Mouse (Mus musculus) kidney, postnatal 36 days (tissue): ENCODE measurements around the gene U2surp.

Experiments
- DNase-seq, 2 experiments: peaks; one replicate each; pipeline ENCODE4 v3.0.0; 2021 to 2022; ENCODE audit warnings: mixed read lengths in 2 of 2

Gene U2surp

DNA sequence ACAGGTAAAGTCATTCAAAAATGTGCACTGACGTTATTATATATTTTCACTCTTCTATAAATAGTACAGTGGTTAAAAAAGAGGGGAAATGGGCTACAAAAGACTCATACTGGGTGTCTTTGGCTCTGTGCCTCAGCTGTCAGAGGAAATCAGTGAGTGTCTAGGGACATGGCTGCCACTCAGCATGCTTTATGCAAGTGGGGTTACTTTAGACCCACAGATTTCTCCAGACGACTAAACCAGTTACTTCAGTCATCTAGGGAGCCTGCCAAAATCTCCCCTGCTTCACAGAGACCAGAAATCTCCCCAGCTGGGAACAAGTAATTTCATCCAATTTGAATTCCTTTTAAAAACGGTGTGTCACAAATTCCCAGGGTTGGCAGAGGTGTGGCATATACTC, 59.9 kb downstream of the U2surp start:
- DNase-seq: no peak

DNA sequence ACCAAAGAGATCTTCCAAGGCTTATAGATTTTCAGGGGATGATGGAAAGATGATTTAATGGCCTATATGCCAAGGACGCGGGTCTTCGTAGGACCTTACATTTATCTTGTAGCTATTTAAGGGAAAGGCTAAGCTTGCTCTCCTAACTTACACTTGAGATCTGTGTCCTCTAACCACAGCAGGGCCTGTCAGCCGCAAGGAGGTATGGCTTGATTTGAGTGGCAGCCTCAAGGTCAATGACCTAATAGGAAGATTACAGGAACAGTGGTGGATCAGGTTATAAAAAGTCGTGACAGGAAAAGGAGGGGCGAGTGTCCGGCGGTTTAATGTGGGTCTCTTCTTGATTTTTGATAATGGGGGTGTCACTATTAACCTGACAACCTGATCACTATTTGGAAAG, 61.2 kb downstream of the U2surp start:
- no peak for DNase-seq

DNA sequence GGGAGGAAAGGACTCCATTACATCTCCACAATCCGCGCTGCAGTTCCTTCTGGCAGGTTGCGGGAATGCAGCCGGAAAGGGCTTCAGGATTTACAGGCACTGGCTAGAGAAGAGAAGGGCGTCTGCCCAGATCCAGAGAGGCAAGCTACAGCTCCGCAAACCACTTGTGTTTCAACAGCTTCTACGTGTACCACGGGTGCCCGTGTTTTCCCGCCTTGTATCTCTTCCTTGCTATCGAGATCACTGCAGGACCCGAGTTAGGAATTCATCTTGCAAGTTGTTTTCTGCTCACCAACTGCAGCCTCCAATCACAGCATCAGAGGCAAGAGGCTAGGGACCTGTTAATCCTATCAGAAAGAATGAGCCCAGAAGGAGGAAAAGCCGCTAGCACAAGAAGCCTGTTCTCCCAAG, 69.5 kb downstream of the U2surp start:
- DNase-seq: peak in 1 of 2 experiments; percentile 14

DNA sequence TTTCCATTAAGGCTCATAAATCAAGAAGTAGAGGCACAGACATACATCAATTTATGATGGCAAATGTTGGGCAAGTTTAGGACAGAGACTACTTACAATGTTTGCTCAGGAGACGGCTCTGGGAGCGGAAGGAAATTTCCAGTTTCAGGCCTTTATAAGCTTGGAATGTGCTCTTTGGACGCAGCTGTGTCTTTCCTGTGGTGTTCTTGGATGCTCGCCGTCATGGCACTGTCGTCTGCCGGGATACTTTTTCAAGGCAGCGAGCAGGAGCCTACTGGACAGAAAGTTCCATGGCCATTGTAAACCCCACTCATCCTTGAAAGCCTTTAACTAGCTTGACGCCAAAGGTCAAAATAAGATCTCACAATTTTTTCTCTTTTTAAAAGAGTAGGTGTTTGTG, 73.9 kb downstream of the U2surp start:
- DNase-seq: peak; percentile 24 to 31

DNA sequence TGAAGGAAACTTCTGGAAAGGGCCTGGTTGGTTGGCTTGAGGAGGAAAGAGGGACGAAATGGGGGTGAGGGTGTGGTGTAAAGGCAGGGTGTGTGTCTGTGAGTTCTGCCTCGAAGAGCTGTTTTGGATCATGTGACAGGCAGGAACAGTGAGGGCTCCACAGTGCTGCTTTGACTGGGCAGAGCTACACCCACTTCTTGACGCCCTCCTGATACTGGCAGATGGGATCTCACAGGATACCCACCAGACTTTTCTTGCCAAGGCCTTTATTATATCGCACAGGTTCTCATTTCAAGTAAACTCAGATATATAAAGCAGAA, 75.5 kb downstream of the U2surp start:
- DNase-seq: no peak

DNA sequence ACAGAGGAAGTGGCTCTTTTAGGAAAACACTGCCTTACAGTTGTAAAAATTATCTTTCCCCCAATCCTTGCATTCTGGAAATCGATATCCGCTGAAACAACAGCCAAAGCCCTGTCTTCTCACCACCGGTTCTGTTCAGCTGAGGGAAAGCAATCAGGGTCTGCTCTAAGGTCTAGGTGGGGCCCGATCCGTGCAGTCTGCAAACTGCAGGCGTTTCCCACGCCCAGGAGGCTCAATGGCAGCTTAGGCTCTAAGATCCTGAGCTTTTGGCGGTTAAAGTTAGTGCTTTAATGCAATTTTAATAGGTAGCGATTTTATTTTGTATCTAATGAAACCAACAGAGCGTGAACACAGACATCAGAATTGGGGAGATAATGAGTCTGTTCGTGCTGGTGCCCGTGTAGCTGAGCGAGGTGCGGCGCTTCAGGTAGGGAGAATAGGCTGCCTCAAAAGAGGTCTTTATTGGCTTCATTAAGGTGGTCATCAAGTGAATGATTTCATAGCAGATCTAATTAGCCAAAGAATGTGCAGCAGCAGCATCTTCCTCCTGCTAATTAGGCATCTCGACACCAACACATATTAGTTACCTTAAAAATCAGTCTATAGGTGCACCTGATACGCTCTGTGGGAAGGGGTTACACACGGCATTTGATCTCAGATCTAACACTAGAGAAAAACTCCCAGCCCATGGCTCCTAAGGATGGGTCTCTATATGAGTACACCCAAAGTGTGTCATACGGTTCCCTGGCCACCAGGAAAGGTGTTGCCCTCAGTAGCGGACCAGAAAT, 76.1 kb downstream of the U2surp start:
- no peak for DNase-seq

DNA sequence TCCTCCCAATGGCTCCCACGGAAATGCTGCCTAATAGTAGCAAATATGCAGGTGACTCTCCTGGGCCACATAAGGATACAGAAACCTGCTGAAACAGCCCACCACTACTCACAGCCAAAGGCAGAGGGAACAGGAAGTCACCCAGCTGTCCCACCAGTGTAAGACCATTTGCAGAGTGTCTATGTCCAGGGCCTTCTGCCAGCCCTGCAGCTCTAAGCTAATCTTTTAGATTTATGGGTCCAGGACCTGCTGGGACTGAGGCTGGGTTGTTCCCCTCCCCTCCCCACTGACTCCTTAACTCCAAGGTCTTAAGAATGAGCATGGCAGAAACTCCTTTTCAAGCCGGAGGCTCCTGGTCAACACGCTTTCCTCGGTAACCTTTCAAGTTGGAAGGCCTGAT, 83.5 kb downstream of the U2surp start:
- no peak for DNase-seq

DNA sequence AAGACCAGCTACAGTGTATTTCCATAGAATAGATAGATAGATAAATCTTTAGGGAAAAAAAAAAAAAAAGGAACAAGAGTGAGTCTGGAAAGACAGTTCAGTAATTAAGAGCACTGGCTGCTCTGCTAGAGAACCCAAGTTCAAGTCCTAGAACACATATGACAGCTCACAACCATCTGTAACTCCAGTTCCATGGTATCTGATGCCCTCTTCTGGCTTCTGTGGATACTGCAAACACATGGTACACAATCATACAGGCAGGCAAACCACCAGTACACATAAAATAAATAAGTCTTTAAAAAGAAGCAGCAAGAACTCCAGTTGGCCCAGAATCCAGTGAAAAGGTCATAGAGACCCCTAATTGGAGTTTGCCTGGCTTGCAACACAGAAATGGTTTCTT, 97.9 kb downstream of the U2surp start:
- peak in 1 of 2 experiments; percentile 15 for DNase-seq

DNA sequence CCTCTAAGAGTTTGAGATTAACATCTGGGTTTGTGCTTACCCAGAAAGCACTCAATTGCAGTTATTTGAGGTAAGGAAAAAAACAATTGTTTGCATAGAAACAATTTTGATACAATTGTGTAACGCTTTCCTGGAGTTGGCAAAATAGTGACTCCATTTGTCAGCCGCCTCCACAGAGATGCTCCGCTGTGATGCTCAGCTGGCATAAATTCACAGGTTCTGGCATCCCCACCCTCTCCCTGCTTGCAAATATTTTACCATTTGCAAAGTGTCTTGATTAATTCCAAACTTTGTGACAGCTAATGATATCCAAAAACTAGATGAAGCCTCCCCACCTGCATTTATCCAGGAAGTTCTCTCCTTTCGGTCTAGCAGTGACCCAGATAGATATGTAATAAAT, 99.7 kb downstream of the U2surp start:
- no peak for DNase-seq

DNA sequence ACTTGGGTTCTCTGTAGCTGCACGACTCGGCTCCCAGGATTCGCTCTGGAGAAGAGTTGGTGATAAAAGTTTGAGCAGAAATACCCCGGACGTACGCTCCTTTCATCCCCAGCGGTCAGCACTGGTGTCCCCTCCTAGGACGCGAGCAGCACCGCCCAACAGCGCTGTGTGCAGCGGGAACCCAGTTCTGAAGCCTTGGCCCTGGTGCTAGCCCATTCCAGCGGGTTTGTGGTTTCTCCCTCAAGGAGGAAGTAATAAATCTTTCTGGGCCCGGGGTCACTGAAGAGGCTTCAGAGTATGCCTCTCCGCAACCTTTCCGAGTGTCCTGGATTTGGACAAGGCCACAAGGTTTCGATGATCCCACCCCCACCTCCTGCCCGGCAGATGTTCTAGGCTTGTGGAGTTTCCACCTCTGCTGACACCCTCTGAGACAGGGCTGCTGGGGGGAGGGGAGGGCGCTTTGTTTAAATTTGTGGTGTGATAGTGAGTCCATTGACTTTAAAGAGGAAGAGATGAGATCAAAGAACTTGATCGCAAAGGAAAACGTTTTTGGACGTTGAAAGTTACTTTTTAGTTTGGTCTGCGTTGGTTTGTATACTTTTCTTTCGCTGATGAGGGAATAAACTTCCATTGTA, 104.1 kb downstream of the U2surp start:
- DNase-seq: peak; percentile 68 to 73
